Mouse (Mus musculus) hindbrain, postnatal 0 days (tissue): ENCODE data around the gene Celf2. TPM values are rescaled to one million over a fixed set of nuclear protein-coding genes. Genes with fewer than 3 reads are reported as not detected.

ENCODE experiments used
- ATAC-seq: fragments of 200-750 bp; cut with Nextera tagmentation; 2 replicates; pipeline ENCODE4 v1.8.0; 2017; ENCODE audit warnings: mild to moderate bottlenecking, moderate TSS enrichment, moderate library complexity
- DNase-seq: peaks from one replicate; pipeline ENCODE4 v3.0.0-alpha.2; 2015; ENCODE audit warnings: low spot score
- H3K27ac ChIP-seq: fragments of 300-500 bp; sonication (generic); 2 replicates; pipeline ENCODE4 v1.5.1; 2014; ENCODE audit warnings: mild to moderate bottlenecking
- H3K27me3 ChIP-seq: fragments of 300-500 bp; sonication (generic); 2 replicates; pipeline ENCODE4 v1.6.1; 2014; ENCODE audit warnings: low read length, mixed read lengths; ENCODE audit not compliant: insufficient read depth
- H3K36me3 ChIP-seq: fragments of 300-500 bp; sonication (generic); 2 replicates; pipeline ENCODE4 v1.6.1; 2014; ENCODE audit warnings: low read length, mixed read lengths; ENCODE audit not compliant: insufficient read depth
- H3K4me1 ChIP-seq: fragments of 300-500 bp; sonication (generic); 2 replicates; pipeline ENCODE4 v1.6.1; 2014; ENCODE audit warnings: antibody characterized with exemption, low read length, mixed read lengths; ENCODE audit not compliant: insufficient read depth
- H3K4me2 ChIP-seq: fragments of 300-500 bp; sonication (generic); 2 replicates; pipeline ENCODE4 v1.6.1; 2014; ENCODE audit warnings: low read depth, mild to moderate bottlenecking, low read length, moderate library complexity, mixed read lengths
- H3K4me3 ChIP-seq: fragments of 300-500 bp; sonication (generic); 2 replicates; pipeline ENCODE4 v1.5.1; 2014; ENCODE audit warnings: low read length
- H3K9ac ChIP-seq: fragments of 300-500 bp; sonication (generic); replicated peaks from 2 replicates; pipeline ENCODE4 v1.6.1; 2014; ENCODE audit warnings: mild to moderate bottlenecking, low read length, moderate library complexity, mixed read lengths
- H3K9me3 ChIP-seq: fragments of 300-500 bp; sonication (generic); 2 replicates; pipeline ENCODE4 v1.6.1; 2016; ENCODE audit warnings: low read length, mixed read lengths
- CTCF ChIP-seq: IDR thresholded peaks from 2 replicates; pipeline ENCODE4 v1.5.1; 2016; ENCODE audit warnings: antibody characterized with exemption, control low read depth, low read depth
- WGBS: fragments of 180-500 bp; shearing (Covaris S2); extraction: QIAGEN DNeasy Blood & Tissue Kit; methylation state at CpG from one replicate; pipeline ENCODE4 v1.1.7; 2014; 5-methylcytosine and 5-hydroxymethylcytosine counted together
- polyA plus RNA-seq: library from polyadenylated mRNA; unstranded; fragments of >200 nt; fragmentation: Nextera tagmentation; extraction: Ambion mirVana; gene quantifications from 2 replicates; pipeline ENCODE4 v1.2.1, GENCODE M21; 2015
- total RNA-seq: library from RNA; depleted of rRNA; stranded (reverse); fragments of >200 nt; gene quantifications from 2 replicates; pipeline ENCODE4 v1.2.3, GENCODE M21; 2014

The Celf2 gene
- total and polyA plus RNA-seq, 2 experiments from 2014 or later: 110 to 160 TPM

DNA sequence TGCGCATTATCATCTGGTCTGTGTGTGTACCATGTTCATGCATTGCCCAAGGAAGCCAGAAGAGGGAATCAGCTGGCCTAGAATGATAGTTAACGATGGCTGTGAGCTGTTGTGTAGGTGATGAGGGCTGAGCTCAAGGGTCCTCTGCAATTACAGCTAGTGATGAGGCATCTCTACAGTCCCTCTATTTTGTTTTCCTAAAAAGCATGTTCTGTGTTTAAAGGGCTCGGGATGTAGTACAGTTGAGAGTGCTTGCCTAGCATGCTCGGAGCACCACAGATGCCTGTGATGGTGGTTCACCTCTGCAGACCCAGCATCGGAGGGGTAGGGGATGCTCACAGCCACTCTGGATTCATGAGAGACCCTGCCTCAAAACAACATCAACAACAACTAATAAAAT, 416.7 kb downstream of the Celf2 start:
- H3K4me1 ChIP-seq: no peaks in the 10 kb centered on the region; the same call in 1 of the 2 replicates
- H3K27me3 ChIP-seq: no peaks in the 10 kb centered on the region
- ATAC-seq: no peak
- no peaks in the 10 kb centered on the region for H3K9me3 ChIP-seq
- no peak overlapping the region for H3K9ac ChIP-seq
- H3K4me2 ChIP-seq: no peak overlapping the region
- DNase-seq: no peak
- no peaks in the 10 kb centered on the region for H3K36me3 ChIP-seq
- H3K4me3 ChIP-seq: no peak overlapping the region
- 91% methylated on average over 5 of the region's 5 CpGs for WGBS
- no peak overlapping the region for H3K27ac ChIP-seq
- TF ChIP-seq CTCF: peak; percentile 28

DNA sequence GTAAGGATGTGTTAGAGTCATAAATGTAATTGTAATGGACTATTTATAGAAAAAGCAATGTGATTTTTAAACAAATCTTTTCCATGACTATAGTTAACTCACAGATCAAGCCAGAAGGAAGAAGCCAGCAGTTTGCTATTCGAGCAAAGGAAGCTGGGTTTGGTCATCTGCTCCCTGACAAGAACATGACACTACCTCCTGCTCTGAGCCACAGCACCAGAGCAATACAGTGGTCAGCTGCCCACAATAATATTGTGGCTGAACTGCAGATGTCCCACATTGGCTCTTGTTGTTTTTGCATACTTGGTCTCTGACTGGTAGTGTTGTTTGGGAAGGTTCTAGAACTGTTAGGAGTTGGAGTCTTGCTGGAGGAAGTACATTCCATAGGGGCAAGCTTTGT, 418.9 kb downstream of the Celf2 start:
- no peak overlapping the region for H3K27ac ChIP-seq

DNA sequence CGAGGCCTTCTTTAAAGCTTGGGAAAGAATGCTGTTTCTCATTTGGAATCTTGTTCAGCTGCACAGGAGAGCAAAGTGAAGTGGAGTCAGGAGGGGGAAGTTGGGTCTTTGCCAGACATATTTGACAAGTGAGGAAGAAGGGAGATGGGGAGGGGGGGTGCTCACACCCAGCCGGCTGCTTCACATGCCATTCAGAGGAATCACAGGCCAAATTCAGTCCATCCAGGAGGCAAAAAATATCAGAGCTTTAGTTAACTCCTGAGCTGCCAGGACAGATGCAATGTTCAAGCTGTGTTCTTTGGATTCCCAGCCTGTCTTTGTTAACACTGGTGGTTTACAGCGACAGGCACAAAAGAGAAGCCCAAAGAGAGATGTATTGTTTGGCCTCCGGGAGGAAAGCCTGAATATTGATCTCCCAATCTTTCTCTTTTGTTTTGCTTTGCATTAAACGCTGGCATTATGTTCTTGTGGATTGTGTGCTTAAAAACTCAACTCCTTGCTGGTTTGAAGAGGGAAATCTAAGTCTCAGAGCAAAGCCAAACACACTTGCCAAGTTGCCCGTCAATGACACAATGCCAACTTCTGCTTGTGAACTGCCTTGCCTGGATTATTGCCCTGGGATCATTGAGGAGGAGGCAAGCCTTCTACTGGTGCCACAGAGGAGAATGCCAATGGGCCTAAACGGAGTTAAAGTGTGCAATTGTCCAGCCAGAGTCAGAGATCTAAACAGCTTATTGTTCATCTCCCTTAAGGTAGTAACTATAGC, 420.1 kb downstream of the Celf2 start:
- ATAC-seq (peak; percentile 88), DNase-seq (peak; percentile 87)
- Histone ChIP-seq H3K4me2 (peak overlapping the region; percentile 31), H3K4me1 (no peaks in the 10 kb centered on the region; the same call in 1 of the 2 replicates), H3K27me3 (no peaks in the 10 kb centered on the region), H3K4me3 (no peak overlapping the region), H3K9me3 (no peaks in the 10 kb centered on the region), H3K36me3 (no peaks in the 10 kb centered on the region), H3K9ac (no peak overlapping the region), H3K27ac (peak overlapping the region; percentile 62)
- WGBS: 7% methylated on average over 7 of the region's 7 CpGs
- TF ChIP-seq CTCF: no peak

More for the DNA sequence above, 418.9 kb downstream of the Celf2 start:
- Histone ChIP-seq H3K4me2 (no peak overlapping the region), H3K4me3 (no peak overlapping the region), H3K9ac (no peak overlapping the region), H3K9me3 (no peaks in the 10 kb centered on the region), H3K27me3 (no peaks in the 10 kb centered on the region), H3K36me3 (no peaks in the 10 kb centered on the region), H3K4me1 (no peaks in the 10 kb centered on the region; the same call in 1 of the 2 replicates)
- no peak for DNase-seq
- TF ChIP-seq CTCF: no peak
- no peak for ATAC-seq
- WGBS: 64% methylated on average over 1 of the region's 1 CpGs

DNA sequence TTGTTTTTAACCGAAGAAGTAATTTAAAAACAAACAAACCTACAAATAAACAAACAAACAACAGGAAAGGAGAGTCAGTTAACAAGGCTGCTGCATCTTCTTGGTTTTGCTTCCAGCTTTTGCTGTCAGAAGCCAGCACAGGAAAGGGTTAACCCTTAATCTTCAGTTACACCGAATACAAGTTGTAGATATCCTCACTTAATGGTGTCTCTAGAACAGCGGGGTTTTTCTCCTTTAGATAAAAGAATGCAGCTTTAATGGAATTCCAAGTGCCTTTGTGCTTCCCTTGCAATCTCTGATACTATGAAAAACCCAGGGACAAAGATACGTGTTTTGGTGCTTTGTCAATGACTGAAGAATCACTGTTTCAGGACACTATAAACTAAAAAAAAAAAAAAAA, 420.8 kb downstream of the Celf2 start:
- H3K27ac ChIP-seq: peak overlapping the region; percentile 62; the same call in 1 of the 2 replicates
- no peaks in the 10 kb centered on the region for H3K27me3 ChIP-seq
- DNase-seq (no peak), ATAC-seq (no peak)
- TF ChIP-seq CTCF: no peak
- no peaks in the 10 kb centered on the region for H3K36me3 ChIP-seq
- H3K9me3 ChIP-seq: no peaks in the 10 kb centered on the region
- no peaks in the 10 kb centered on the region; the same call in 1 of the 2 replicates for H3K4me1 ChIP-seq
- H3K9ac ChIP-seq: no peak overlapping the region
- H3K4me2 ChIP-seq: no peak overlapping the region
- H3K4me3 ChIP-seq: no peak overlapping the region
- 24% methylated on average over 4 of the region's 4 CpGs for WGBS

DNA sequence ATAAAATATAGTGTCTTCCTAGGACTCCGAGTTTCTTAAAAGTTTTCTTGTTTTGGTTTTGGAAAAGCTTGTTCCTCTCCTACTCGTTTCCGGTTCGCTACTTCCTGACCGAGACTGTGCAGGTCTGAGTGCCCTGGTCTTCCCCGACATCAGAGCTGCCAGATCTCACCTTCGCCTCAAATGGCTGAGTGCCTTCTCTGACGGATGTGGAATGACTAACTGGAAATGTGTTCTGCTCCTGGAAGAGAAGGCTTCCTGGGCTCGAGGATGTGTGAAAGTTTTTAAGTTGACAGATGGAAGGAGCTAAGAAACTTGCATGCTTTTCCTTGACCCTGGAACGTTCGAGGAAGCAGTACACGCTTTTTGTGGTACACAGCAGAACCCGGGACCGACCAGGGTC, 421.9 kb downstream of the Celf2 start:
- DNase-seq (peak; percentile 19), ATAC-seq (no peak)
- no peak for TF ChIP-seq CTCF
- H3K27me3 ChIP-seq: no peaks in the 10 kb centered on the region
- peaks cover under 1% of the 10 kb centered on the region; the same call in 1 of the 2 replicates for H3K4me1 ChIP-seq
- H3K4me2 ChIP-seq: no peak overlapping the region
- H3K4me3 ChIP-seq: no peak overlapping the region
- H3K9me3 ChIP-seq: no peaks in the 10 kb centered on the region
- no peaks in the 10 kb centered on the region for H3K36me3 ChIP-seq
- WGBS: 72% methylated on average over 14 of the region's 14 CpGs
- H3K27ac ChIP-seq: no peak overlapping the region
- no peak overlapping the region for H3K9ac ChIP-seq

DNA sequence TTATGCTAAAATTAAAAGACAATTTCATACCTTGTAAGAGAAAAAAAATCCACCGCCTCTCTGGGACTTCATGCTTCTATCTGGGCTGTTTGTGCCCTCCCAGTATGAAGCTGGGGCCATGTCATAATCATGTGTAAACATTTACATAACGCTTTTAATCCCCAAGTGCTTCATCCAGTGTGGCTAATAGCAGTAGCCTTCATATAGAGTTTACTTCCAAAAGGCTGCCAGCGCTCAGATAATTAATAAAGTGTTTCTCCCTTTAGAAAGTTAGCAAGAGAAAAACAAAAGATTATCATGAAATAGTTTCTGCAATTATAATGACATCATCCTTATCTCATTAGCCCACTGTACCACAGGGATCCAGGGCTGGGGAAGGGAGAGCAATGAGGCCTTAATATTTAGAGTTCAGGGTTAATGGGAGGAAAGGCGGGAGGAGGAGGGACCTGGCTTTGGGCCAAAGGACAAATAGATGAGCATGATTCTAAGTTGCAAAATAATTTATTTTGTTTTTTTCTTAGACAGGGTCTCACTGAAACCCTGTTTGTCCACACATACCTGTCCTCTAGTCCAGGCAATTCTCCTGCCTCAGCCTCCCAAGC, 425.8 kb downstream of the Celf2 start:
- ATAC-seq (no peak), DNase-seq (no peak)
- WGBS: 59% methylated on average over 4 of the region's 4 CpGs
- Histone ChIP-seq H3K27ac (no peak overlapping the region), H3K27me3 (no peaks in the 10 kb centered on the region), H3K36me3 (no peaks in the 10 kb centered on the region), H3K4me2 (no peak overlapping the region), H3K4me1 (peaks cover 10% of the 10 kb centered on the region), H3K4me3 (no peak overlapping the region), H3K9ac (no peak overlapping the region), H3K9me3 (no peaks in the 10 kb centered on the region)
- no peak for TF ChIP-seq CTCF
